ENCODE assay signal across 15 mouse cellular contexts in the genomic region with DNA sequence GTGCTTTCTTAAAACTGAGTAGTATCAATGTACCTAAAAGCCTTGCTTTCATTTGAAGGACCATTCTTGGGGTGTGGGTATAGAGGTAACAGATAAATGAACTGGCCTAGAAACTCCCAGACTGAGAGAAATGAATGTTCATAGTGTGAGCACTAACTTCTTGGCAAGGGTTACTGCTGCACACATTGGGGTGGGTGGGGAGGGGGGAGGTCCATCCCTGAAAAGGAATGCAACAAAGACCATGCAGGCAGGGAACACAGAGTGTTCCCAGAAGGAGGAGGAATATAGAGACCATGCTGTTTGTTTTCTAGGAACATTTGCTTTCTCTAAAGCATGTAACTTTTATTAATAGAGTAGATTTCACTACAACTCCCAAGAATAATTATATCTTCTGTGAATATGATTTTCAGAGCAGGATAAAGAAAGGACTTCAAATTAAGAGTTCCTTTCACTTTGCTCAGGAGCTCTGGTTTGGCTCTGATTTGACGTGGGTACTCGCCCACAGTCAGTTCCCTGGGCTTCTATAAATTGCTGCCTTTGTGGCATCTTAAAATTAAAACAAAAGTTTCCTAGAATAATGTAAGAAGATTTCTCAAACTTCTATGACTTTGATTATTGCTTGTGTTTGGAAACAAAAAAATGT.
DNase-seq lines count a peak whose midpoint lies in the region; ATAC-seq lines count a peak whose summit lies in the region.
"Had no signal": no experiment of that assay in that cellular context is flagged by ENCODE, and none has a peak within 500 bp of the region (broad histone marks: within the 10 kb centered on the region; RNA-seq: fewer than 3 reads in every experiment).

No protein-coding gene starts in this region.

- no peaks in the 10 kb centered on the region for H3K9me3 ChIP-seq in hindbrain, embryonic 13.5 days
- no peaks in the 10 kb centered on the region for H3K9me3 ChIP-seq in hindbrain, embryonic 11.5 days (ENCODE audit: control insufficient read depth, low read length)
- H3K9me3 ChIP-seq in hindbrain, embryonic 15.5 days = no peaks in the 10 kb centered on the region
- no peaks in the 10 kb centered on the region for H3K9me3 ChIP-seq in heart, embryonic 10.5 days
- H3K9me3 ChIP-seq: heart, embryonic 12.5 days; limb, embryonic 15.5 days had no signal

- 55% methylated on average over 2 of the region's 2 CpGs for WGBS in hindbrain, embryonic 13.5 days
- WGBS in hindbrain, embryonic 11.5 days = 69% methylated on average over 2 of the region's 2 CpGs
- WGBS in hindbrain, embryonic 15.5 days = 47% methylated on average over 2 of the region's 2 CpGs
- 77% methylated on average over 2 of the region's 2 CpGs for WGBS in heart, embryonic 10.5 days

- no peak overlapping the region for H3K4me2 ChIP-seq in hindbrain, embryonic 13.5 days
- H3K4me2 ChIP-seq in hindbrain, embryonic 11.5 days (replicated peaks; ENCODE audit: low read depth, low read length) = no peak overlapping the region
- no peak overlapping the region for H3K4me2 ChIP-seq in hindbrain, embryonic 15.5 days
- H3K4me2 ChIP-seq: heart, embryonic 12.5 days; limb, embryonic 15.5 days had no signal

- H3K27me3 ChIP-seq in hindbrain, embryonic 13.5 days = no peaks in the 10 kb centered on the region
- no peaks in the 10 kb centered on the region for H3K27me3 ChIP-seq in hindbrain, embryonic 11.5 days (ENCODE audit: control insufficient read depth, insufficient read depth, low read length)
- H3K27me3 ChIP-seq in hindbrain, embryonic 15.5 days = no peaks in the 10 kb centered on the region
- H3K27me3 ChIP-seq in heart, embryonic 10.5 days (ENCODE audit: insufficient read depth, poor library complexity, severe bottlenecking) = no peaks in the 10 kb centered on the region
- H3K27me3 ChIP-seq: heart, embryonic 12.5 days; limb, embryonic 15.5 days had no signal

- H3K4me1 ChIP-seq in hindbrain, embryonic 13.5 days (replicated peaks) = no peaks in the 10 kb centered on the region
- no peaks in the 10 kb centered on the region for H3K4me1 ChIP-seq in hindbrain, embryonic 11.5 days (replicated peaks; ENCODE audit: control insufficient read depth, insufficient read depth, low read length)
- H3K4me1 ChIP-seq in hindbrain, embryonic 15.5 days (replicated peaks) = no peaks in the 10 kb centered on the region
- H3K4me1 ChIP-seq in heart, embryonic 10.5 days = no peaks in the 10 kb centered on the region
- H3K4me1 ChIP-seq: heart, embryonic 12.5 days; limb, embryonic 15.5 days had no signal

- H3K36me3 ChIP-seq in hindbrain, embryonic 13.5 days = no peaks in the 10 kb centered on the region
- no peaks in the 10 kb centered on the region for H3K36me3 ChIP-seq in hindbrain, embryonic 11.5 days (ENCODE audit: control insufficient read depth, insufficient read depth, low read length)
- H3K36me3 ChIP-seq in hindbrain, embryonic 15.5 days = no peaks in the 10 kb centered on the region
- H3K36me3 ChIP-seq in heart, embryonic 10.5 days = no peaks in the 10 kb centered on the region
- H3K36me3 ChIP-seq: G1E; heart, embryonic 12.5 days; limb, embryonic 15.5 days had no signal

- no peak overlapping the region for H3K4me3 ChIP-seq in hindbrain, embryonic 13.5 days
- no peak overlapping the region for H3K4me3 ChIP-seq in hindbrain, embryonic 11.5 days (ENCODE audit: low read depth, low read length)
- no peak overlapping the region for H3K4me3 ChIP-seq in hindbrain, embryonic 15.5 days
- H3K4me3 ChIP-seq in heart, embryonic 10.5 days = no peak overlapping the region
- H3K4me3 ChIP-seq: heart, embryonic 12.5 days; limb, embryonic 15.5 days had no signal

- peak; percentile 73 for ATAC-seq in hindbrain, embryonic 13.5 days (ENCODE audit: low FRiP score)
- ATAC-seq in hindbrain, embryonic 11.5 days (ENCODE audit: low FRiP score) = no peak
- peak; percentile 66; the same call in 1 of the 2 replicates for ATAC-seq in hindbrain, embryonic 15.5 days (ENCODE audit: low FRiP score, low read depth)
- ATAC-seq: intestine, embryonic 16.5 days had no signal

- no peak for DNase-seq in hindbrain, embryonic 11.5 days (ENCODE audit: low spot score)
- DNase-seq in right cerebral cortex, adult 2 months (ENCODE audit: low spot score in 2 of 2) = peak; percentile 16 to 22
- DNase-seq in right cerebral cortex, postnatal 25 days = no peak
- DNase-seq in heart, embryonic 10.5 days (ENCODE audit: low spot score) = no peak
- DNase-seq in thymus, adult 18-20 months = no peak
- DNase-seq: cerebellum, postnatal 10 days; embryo, embryonic 11 days; lung, postnatal 10 days had no signal

- no peak overlapping the region for H3K27ac ChIP-seq in hindbrain, embryonic 13.5 days
- no peak overlapping the region for H3K27ac ChIP-seq in hindbrain, embryonic 11.5 days (ENCODE audit: low read depth, low read length)
- H3K27ac ChIP-seq in hindbrain, embryonic 15.5 days (replicated peaks) = no peak overlapping the region
- no peak overlapping the region for H3K27ac ChIP-seq in heart, embryonic 10.5 days
- H3K27ac ChIP-seq: kidney, postnatal 0 days; limb, embryonic 15.5 days had no signal

- no peak overlapping the region for H3K9ac ChIP-seq in hindbrain, embryonic 13.5 days
- H3K9ac ChIP-seq in hindbrain, embryonic 11.5 days (ENCODE audit: low read depth, low read length) = no peak overlapping the region
- H3K9ac ChIP-seq in hindbrain, embryonic 15.5 days = no peak overlapping the region
- H3K9ac ChIP-seq: heart, embryonic 12.5 days; limb, embryonic 15.5 days had no signal

Comparison
In these comparisons a context has a peak if more than half of its experiments do, and no peak if none do; other contexts are left out.
1. DNase-seq: peak in right cerebral cortex, adult 2 months (2 of 2); none in hindbrain, embryonic 11.5 days (single experiment), right cerebral cortex, postnatal 25 days (single experiment), heart, embryonic 10.5 days (single experiment) and thymus, adult 18-20 months (0 of 2).